Mouse (Mus musculus) CH12.LX (cell line): ENCODE data around the gene Fcgr1.

Experiments used
- MAFK ChIP-seq: IDR thresholded peaks from 2 replicates; pipeline ENCODE4 v1.6.1; 2011; ENCODE audit warnings: low read length, improper control_type of control experiment; ENCODE audit not compliant: insufficient replicate concordance
- PAX5 ChIP-seq: IDR thresholded peaks from 2 replicates; pipeline ENCODE4 v1.6.1; 2012; ENCODE audit warnings: low read length, inconsistent platforms, mixed read lengths
- RAD21 ChIP-seq: IDR thresholded peaks from 2 replicates; pipeline ENCODE4 v1.6.1; 2011; ENCODE audit warnings: low read depth, mild to moderate bottlenecking, low read length, improper control_type of control experiment, moderate library complexity

DNA sequence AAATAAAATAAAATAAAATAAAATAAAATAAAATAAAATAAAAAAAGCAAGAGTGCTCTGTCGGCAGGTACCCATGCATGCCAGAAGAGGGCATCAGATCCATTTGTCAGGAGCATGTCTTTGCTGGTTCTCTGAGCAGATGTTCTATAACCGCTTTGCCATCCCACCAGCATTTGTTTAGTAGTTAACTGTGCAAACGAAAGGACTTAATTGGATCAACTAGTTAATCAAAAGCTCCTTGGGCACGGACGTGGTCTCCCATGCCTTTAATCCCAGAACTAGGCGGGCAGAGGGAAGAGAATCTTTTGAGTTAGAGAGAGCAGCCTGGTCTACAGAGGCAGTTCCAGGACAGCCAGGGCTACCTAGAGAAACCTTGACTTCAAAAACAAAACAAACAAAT is 33.4 kb upstream of the Fcgr1 start:
- TF ChIP-seq PAX5 (no peak), MAFK (no peak), RAD21 (peak; percentile 69)
